Mouse (Mus musculus) layer of hippocampus, postnatal 10 days (tissue): Measurements from ENCODE around the gene Cep112. TPM values are rescaled to one million over a fixed set of nuclear protein-coding genes. Genes with fewer than 3 reads are reported as not detected.

Experiments used
- DNase-seq, 2 experiments: peaks; one replicate each; pipeline ENCODE4 v3.0.0; 2021; ENCODE audit warnings: low spot score in 2 of 2
- total RNA-seq, 2 experiments: library from RNA; stranded (reverse); gene quantifications; 2 replicates each; pipeline ENCODE4 v1.2.3; 2021

Cep112 gene
- total RNA-seq, 2 experiments from 2014 or later = 16.1 to 19.6 TPM

- DNase-seq = no peak
Measured at GRCm38 (mm10) chr11:108443893-108444563, 19.0 kb downstream of the Cep112 start.

- DNase-seq = peak in 1 of 2 experiments; percentile 25
Measured at GRCm38 (mm10) chr11:108447148-108447547, 22.2 kb downstream of the Cep112 start.

- DNase-seq = peak; percentile 86 to 90
Measured at GRCm38 (mm10) chr11:108449811-108450210, 24.8 kb downstream of the Cep112 start.

DNA sequence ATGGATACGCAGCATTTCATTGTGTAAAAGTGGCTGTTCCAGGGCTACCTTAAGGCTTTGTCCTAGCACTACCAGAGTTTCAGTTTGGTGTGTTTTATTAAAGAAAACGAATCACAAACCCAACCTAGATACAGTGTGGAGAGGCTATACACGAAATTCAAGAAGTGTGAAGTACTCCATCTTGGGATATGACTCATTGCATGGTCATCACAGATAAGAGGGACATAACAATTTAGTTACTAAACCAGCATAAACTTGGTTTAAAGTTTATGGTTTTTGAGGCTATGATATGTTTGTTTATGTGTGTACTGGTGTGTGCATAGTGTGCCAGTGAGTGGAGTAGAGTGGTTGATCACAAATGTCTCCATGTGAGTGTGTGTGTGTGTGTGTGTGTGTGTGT, 34.6 kb downstream of the Cep112 start:
- DNase-seq = no peak

- DNase-seq = no peak
Measured at GRCm38 (mm10) chr11:108464138-108464537, 39.1 kb downstream of the Cep112 start.

DNA sequence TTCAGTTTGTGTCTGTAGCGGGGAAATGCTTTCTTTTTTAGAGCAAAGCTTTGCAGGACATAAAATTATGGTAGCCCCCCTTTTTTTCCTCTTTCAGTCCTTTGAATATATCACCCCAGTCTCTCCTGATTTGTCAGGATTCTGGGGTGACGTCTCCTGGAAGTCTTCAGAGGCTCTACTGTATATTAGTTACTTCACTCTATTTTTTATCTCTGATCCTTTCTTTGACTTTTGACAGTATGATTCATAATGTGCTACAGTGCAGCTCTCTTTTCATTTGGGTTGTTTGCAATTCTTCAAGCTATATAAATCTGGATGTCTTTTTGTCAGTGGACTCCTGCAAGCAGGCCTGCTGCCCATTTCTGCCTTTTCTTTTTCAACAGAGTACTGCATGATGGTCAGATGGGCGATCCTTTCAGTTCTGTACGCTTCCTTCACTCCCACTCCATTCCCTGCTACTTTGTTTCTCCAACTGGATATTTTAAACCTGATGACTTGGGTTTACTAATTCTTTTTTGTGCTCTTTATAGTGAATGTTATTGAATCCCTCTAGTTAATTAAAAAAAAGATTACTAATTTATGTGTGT, 39.8 kb downstream of the Cep112 start:
- no peak for DNase-seq

GRCm38 (mm10) chr11:108475738-108476137, 50.7 kb downstream of the Cep112 start:
- DNase-seq = no peak

GRCm38 (mm10) chr11:108476226-108476625, 51.2 kb downstream of the Cep112 start:
- DNase-seq = no peak

DNA sequence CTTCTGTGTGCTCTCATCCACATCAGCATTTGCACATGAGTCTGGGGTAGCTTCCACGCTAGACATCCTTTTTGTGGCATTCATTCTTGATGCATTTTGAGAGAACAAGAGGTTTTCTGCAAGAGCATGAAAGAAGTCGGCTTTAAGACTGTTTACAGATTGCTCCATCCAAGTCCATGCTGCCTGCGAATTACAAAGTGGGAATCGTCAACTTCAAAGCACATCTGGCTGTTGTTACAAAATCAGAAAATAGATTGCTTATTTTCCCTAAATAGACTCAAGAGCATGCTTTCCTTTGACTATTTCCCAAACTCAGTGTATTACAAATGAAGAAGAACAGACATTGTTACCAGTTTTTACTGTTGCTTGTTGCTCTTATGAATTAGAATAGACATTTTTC, 59.0 kb downstream of the Cep112 start:
- no peak for DNase-seq

- DNase-seq = no peak
Measured at GRCm38 (mm10) chr11:108488256-108488655, 63.3 kb downstream of the Cep112 start.

DNA sequence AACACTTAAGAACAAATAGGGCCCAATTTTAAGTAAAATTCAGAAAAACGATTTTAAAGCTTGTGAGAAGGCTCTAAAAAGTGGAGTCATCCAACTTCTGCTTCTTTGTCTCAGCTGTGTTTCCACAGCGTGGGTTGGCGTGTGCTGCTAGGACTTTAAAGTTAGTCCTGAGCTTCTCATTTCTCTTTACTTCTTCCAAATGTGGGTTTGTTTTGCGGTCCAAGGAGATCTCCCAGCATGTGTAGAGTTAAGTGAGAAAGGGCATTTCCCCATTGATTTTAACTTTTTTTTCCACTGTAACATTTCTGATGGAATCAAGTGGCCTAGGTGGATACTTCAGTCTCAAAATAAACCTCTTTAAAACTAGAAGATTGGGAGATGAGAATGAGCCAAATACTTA, 64.9 kb downstream of the Cep112 start:
- no peak for DNase-seq

- DNase-seq = no peak
Measured at GRCm38 (mm10) chr11:108508190-108508589, 83.2 kb downstream of the Cep112 start.

DNA sequence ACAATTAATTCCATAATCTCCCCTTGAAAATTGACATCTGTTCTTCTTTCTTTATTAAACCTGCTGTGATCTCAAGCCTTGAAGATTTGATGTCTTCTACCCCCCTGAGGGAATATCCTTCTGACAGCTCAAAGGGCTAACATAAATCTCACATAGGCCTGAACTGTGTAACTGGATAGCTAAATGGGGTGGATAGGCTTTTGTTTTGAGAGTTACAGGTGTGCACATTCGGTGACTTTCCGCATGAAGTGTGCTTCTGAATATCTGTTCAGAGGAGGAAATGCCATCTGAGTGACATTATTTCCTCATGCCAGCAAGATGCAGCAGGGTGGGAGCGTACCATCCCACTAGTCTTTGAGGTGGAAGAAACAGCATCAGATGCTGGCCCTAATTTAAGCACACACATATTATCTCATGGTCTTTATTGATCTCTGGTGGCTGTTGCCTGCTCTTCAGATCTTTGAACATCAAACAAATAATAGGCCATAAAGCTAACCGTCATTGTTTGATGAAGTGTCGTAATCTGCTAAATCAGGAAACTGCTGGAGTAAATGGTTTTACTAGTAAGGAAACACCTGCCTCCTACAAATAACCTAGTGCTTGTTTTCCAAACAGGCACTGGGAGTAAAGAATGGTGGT, 102.9 kb downstream of the Cep112 start:
- no peak for DNase-seq

- DNase-seq = no peak
Measured at GRCm38 (mm10) chr11:108532901-108533300, 107.9 kb downstream of the Cep112 start.

DNA sequence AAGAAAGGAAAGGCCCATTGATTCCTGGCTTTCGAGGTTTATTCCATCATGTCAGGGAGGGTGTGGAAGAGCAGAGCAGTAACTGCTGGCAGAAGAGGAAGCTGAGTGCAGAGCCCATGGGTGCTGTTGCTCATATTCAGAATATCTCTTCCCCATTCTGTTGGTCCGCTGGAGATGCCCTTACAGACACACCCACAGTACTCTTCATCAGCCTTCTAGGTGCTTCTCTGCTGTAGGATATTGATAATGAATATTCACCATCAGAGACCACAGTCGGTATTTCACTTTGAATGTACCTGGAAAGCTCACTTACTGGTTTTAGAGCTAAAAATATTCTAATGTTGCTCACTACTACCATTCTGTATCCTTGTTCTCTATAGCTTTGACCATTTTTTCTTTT, 109.0 kb downstream of the Cep112 start:
- DNase-seq = no peak

DNA sequence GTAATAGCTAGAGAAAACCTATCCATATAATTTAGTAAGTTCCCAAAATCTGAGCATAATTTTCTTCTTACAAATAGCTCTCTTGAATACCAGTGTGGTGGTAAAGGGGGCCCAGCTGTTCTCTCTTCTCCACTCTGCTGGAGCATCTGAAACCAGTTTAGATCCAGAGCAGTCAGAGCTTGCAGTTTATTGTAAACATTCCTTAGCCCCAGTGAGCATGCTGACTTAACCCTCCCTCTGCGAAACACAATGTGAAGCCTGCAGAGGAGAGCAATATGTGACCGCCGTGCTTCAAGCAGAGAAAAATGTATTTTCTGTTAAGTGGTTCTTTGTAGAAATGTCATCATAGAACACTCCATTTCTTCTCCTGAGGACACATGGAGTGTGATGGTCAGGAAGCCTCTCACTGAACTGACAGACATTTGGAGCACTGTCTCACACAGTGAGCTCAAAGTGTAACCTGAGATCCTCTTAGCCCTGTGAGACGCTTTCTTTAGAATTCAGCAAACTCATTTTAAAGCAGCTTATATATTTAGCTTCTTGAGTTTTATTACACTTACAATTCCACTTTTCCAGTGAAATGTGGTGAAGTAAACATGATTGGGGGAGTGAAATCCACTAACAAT, 128.1 kb downstream of the Cep112 start:
- DNase-seq = no peak

DNA sequence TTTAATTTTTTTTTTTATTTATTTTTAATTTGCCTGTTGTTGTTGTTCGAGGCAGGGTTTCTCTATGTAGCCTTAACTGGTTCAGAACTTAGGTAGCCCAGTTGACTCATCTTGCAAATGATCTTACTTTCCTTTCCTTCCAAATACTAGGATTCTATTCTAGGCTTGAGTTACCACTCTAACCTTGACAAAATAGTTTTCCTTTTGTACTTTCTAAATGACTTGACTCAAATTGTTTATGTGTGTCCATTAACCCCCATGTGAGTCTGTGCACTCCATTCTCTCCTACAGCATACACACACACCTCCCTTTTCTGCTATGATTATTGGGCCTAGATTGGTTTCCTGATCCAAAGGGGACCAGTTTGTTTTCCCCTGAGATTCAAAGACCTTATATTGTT, 128.9 kb downstream of the Cep112 start:
- DNase-seq = no peak

GRCm38 (mm10) chr11:108558544-108558943, 133.6 kb downstream of the Cep112 start:
- DNase-seq = no peak

DNA sequence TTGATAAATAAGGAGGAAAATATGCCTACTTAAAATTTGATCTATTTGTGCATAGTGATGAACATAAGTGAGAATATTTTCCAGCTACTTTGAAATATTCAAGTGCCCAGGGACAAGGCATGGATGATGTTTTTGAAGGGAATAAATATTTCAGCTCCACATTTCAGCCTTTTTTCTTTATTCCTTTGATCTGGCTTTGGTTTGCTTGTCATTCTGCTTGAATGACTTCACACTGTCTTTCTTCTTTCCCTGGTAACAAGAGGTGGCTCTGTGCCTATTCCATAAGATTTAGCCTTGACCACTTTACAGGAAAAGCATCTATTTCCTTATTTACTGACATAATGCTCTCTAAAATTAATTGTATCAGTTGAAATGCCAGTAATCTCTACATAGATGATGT, 134.5 kb downstream of the Cep112 start:
- DNase-seq = no peak

DNA sequence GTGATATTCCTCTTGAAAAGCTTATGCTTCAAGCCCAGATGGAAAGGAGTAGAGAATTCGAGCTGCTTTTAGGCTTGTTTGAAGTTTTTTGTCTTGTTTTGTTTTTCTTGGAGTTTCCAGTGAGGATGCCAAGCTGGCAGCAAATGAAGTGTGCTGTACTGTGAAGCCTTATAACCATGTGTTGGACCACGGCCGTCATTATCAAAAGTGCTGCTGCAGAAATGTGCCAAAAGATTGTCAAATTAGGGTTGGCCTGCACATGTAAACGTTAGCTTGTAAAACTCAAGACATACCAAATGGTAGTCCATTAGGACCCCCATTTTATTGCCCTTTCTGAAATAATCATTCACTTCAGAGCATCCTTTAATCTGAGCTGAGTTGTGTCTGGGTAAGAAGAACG, 137.1 kb downstream of the Cep112 start:
- DNase-seq = no peak

DNA sequence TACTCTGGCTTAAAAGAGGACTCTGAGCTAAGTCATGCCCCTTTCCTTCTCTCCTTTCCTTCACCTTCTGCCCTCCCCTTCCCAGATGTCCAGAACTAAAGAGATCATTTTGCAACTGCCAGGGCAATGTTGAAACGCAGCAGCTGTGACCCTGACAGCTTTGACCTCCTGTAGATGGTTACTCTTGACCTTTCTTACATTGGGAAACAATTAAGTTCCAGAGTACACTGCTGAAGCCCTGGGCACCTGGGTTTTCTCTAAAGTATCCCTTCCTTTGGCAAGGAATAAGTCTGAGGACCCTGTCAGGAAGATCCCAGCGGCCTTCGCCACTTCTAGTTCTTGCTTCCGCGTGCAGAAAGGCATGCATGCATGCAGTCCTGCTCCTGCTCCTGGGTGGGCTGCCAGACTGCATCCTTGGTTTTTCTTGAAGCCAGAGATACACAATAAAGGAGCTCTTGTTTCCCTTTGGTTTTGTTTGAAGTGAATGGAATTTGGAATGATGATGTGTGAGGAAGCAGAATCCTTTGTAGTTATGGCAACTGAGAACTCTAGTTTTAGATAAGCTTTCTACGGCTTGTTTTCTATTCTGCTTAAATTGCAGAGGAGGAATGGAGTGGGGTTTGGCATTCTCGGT, 161.7 kb downstream of the Cep112 start:
- DNase-seq = no peak
